Mouse (Mus musculus) hindlimb bud, embryonic 11.5 days (tissue): Measurements from ENCODE around the gene Tradd.
A peak's percentile ranks its signal among the peaks of the same experiment; 100 is the strongest.
"Not testable (repeated sequence)": the region's sequence is repeated elsewhere in the genome, so short reads cannot be mapped to it uniquely, and the experiment has no call there.

ENCODE experiments used
- DNase-seq: peaks from one replicate; pipeline ENCODE4 v3.0.0-alpha.2; 2012; ENCODE audit warnings: low read depth, low spot score; ENCODE audit errors: extremely low spot score

Gene Tradd

GRCm38 (mm10) chr8:105295895-105296573 lies 31.6 kb upstream of the Tradd start, which contains the start of gene Exoc3l:
Gene Exoc3l (minus strand): TSS chr8:105296101.
- DNase-seq, result no peak

- DNase-seq, result no peak
These were observed 30.8 kb upstream of the Tradd start for GRCm38 (mm10) chr8:105295256-105295655.

GRCm38 (mm10) chr8:105294776-105295175 lies 30.4 kb upstream of the Tradd start:
- no peak for DNase-seq

- no peak for DNase-seq
These were observed 29.0 kb upstream of the Tradd start for GRCm38 (mm10) chr8:105293405-105293804.

GRCm38 (mm10) chr8:105292471-105292870 lies 28.1 kb upstream of the Tradd start:
- DNase-seq, result no peak

- not testable (repeated sequence) for DNase-seq
These were observed 27.4 kb upstream of the Tradd start for GRCm38 (mm10) chr8:105291802-105292201.

- not testable (repeated sequence) for DNase-seq
These were observed 27.0 kb upstream of the Tradd start for GRCm38 (mm10) chr8:105291364-105291763.

GRCm38 (mm10) chr8:105290554-105291314 lies 26.3 kb upstream of the Tradd start:
- peak; percentile 85 for DNase-seq

GRCm38 (mm10) chr8:105289805-105290460 lies 25.5 kb upstream of the Tradd start, which contains the start of gene 4931428F04Rik:
Gene 4931428F04Rik (minus strand): TSS chr8:105289864.
- DNase-seq, result no peak

- peak; percentile 92 for DNase-seq
These were observed 24.7 kb upstream of the Tradd start for GRCm38 (mm10) chr8:105288958-105289732.

GRCm38 (mm10) chr8:105288231-105288630 lies 23.8 kb upstream of the Tradd start:
- DNase-seq, result no peak

GRCm38 (mm10) chr8:105286907-105287306 lies 22.5 kb upstream of the Tradd start:
- DNase-seq, result no peak

GRCm38 (mm10) chr8:105285514-105285913 lies 21.1 kb upstream of the Tradd start:
- no peak for DNase-seq

GRCm38 (mm10) chr8:105283074-105283473 lies 18.7 kb upstream of the Tradd start:
- no peak for DNase-seq

- no peak for DNase-seq
These were observed 17.8 kb upstream of the Tradd start for GRCm38 (mm10) chr8:105282239-105282638.

GRCm38 (mm10) chr8:105281821-105282220 lies 17.4 kb upstream of the Tradd start:
- no peak for DNase-seq

- DNase-seq, result no peak
These were observed 16.2 kb upstream of the Tradd start for GRCm38 (mm10) chr8:105280567-105280966.

GRCm38 (mm10) chr8:105278911-105279334 lies 14.5 kb upstream of the Tradd start:
- DNase-seq, result no peak

- DNase-seq, result no peak
These were observed 12.1 kb upstream of the Tradd start for GRCm38 (mm10) chr8:105276292-105277120.

GRCm38 (mm10) chr8:105275840-105276239 lies 11.4 kb upstream of the Tradd start, which contains the start of gene Nol3:
Gene Nol3 (plus strand): TSS chr8:105276140.
- DNase-seq, result no peak
